Mouse (Mus musculus) frontal cortex, postnatal 14 days (tissue): ENCODE measurements at regions not wholly inside any gene's neighbourhood (a gene's known extent, or its start where the extent isn't known, plus 50 kb on each side); places are given as distances from the start of the nearest gene placed in this dataset.

Experiments
- DNase-seq, 2 experiments: peaks; one replicate each; pipeline ENCODE4 v3.0.0; 2022; ENCODE audit warnings: low spot score in 2 of 2

DNA sequence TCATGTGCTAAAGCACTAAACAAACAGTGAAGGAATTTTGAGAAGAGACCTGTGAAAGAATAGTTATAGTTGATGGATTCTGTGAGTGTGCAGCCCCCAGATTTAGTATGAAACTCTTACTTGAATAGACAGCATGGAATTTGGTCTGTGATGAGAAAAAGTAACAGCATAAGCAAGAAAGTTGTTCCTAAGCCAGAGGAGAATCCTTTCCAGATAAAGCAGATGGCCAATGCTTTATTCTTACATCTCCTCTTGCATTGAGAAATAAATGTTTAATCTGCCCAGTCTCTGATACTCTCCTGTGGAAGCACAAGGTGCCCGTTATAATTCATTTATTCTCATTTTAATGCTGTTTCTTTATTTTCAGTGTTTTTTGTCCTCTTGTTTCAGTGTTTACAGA, 263.5 kb downstream of the Tecrl start:
- DNase-seq = no peak

DNA sequence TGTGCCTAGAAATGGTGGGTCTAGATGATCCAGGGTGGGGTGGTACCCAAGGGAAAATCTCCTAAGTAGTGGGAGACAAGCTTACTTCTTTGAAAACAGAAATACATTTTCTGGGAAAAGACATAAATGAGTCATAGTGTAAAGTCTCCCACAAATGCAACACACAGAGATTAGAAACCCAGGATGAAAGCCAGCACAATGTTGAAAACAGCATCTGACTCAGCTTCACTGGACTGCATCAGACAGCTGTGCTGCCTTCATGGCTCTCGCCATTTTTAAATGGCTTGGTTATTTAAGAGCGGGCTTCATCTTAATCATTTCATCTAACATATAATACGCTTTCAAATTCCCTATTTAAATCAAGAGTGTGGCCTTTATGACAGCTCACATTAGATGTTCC, 300.2 kb downstream of the Tecrl start:
- no peak for DNase-seq

DNA sequence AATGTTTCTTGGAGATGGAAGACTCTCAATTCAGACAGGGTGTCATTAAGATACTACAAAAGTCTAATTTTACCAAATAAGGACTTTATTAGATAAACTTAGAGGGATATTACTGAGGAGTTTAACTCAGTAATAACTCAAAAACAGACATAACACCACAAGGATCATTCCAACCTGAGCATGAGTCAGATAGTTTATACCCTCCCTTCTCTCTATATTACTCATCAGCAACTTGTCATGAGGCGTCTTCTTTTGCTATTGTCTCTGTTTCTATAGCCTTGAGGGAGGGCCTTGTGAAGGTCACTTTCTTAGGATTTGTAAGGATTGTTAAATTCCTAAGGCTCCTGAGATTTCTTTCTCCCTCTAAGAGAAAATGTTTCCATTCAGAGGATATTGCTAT, 307.8 kb downstream of the Tecrl start:
- no peak for DNase-seq

DNA sequence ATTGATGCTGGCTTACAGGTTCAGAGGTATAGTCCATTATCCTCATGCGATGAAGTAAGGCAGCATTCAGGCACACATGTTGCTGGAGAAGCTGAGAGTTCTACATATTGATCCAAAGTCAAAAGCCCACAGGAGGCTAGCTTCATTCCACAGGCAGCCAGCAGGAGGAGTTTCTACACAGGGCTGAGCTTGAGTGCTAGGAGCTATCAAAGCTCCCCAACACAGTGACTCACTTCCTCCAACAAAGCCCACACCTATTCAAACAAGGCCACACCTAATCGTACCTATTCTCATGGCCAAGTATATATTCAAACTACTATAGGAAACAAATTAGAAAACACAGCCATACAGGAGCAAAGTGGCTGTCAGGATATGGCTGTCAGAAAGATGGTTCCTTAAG, 325.3 kb downstream of the Tecrl start:
- DNase-seq = no peak

DNA sequence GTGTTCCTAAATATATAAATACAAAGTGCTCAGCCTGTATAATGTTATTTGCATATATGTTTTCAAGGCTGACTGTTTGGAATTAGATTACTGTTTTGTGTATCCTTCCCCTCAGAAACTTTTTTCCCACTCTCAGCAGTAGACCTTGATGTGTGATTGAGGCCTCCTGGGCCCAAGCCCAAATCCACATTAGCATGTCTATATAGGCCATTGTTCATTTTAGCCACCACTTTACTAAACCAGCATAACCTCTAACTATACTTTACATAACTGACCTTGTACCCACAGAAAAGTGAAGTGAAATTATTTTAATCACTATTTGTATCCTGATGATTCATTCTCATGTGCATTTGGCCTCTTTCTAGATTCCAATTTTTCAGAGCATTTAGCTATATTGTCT, 349.0 kb downstream of the Tecrl start:
- no peak for DNase-seq

DNA sequence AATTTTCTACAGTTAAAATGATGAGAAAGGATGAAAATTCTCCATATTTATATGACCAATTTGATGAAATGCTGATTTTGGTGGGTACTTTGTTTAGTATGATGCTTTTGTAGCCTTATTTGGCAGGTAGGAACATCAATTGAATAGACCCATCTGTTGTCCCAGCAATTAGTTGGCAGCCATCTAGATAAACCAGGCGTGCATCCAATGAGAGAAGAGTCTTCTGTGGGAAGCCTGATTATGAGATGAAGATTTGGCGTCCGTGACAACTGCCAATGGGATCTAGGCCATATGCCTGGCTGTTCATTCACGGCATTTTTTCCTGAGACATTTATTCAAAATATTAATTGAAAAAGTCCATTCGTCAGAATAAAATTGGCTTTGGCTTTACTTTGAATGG, 365.9 kb downstream of the Tecrl start:
- DNase-seq = no peak

DNA sequence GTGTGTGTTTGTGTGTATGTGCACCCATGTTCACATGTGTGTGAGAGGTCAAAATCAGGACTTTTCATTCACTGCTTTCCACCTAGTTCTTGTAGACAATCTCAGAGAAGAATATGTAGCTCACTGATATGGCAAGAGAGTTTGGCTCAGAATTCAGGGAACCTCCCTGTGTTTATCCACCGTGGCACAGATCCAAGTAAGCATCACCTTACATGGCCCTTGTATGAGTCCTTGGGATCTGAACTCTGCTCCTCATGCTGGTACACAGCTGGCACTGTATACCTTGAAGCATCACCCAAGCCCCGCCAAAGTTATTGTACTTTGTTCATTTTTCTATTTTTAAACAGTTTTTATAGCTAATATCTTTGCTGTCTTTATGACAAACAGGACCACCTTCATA, 385.7 kb downstream of the Tecrl start:
- DNase-seq = no peak

DNA sequence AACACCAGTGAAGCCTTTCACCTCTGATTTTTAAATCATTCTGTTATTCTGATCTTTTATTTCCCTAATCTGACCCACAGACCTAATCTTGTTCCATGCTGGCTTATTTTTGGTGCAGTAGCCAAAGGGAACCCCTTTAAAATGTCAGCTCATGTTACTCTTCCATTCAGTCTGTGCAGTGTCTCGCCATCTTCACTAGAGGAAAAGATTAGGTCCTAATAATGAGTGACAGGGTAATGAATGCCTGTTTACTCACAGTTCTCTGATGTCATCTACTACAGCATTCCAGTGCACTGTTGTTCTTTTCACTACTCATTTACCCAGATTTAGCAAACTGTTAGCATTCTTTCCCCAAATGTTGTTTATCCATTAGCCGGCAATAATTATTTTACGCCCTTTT, 388.2 kb downstream of the Tecrl start:
- DNase-seq = no peak

DNA sequence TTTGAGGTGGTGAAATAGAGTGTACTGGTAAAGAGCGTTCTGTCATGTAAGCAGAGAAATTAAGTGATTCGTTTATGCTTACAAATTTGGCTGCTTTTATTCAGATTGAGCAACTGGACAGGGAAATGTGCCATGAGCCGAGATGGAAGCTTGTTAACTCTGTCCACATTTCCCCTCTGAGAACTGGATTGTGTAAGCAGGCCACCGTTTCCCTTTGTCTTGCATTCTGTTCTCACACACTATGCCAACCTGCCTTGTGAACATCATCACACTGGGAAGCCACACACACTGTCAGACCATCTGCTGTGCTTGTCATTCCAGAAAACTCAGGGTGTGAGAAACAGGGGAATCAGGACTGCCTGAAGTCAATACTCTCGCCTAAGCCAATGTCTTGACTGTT, 388.8 kb downstream of the Tecrl start:
- DNase-seq = no peak

DNA sequence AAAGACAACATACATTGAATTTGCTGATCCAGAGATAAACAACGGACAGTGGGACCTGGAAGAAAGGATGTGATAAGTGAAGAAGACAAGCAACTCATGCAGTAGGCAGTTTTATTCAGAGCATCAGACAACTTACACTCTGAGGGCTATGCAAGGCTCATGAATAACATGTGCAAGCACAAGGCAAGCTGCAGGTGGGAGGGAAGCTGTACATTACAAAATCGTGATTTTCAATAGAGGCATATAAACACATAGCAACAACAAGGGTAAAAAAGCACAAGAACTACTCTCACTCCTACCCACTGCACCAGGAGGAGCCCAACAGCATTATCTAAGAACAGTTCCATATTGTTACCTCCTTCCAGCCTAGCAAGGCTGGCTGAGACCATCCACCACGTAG, 390.5 kb downstream of the Tecrl start:
- DNase-seq = no peak

DNA sequence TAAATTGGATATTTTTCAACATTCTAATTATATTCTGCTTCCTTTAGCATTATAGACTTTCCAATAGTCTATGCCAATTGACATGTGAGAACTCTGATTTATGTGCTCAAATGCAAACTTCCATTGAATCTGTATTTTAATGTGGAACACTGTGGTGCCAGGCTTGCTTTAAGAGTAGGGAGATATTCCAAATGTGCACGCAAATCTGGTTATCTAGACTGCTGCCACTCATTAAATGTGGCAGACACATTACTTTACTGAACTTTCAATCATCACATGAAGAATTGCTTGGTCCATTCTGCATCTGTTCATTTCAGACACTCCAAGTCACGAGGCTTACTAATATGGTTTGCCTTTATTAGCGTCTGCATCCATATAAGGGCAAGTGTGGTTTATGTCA, 399.0 kb downstream of the Tecrl start:
- no peak for DNase-seq

DNA sequence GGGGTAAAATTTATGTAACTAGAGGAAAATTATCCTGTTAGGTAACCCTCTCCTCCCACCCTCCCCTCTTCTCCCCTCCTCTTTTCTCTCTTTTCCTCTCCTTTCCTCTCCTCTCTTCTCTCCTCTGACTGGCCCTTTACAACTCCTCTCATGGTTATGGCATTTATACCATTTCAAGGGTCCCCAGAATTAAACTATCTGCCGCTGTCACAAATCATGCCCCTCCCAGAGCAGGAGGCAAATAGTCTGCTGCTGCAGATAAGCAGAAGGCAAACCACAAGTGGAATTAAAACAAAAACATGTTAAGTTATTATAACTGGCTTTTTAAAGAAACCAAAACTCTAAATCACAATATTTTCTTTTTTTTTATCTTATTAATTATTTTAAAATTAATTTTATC, 407.9 kb downstream of the Tecrl start:
- DNase-seq = no peak

DNA sequence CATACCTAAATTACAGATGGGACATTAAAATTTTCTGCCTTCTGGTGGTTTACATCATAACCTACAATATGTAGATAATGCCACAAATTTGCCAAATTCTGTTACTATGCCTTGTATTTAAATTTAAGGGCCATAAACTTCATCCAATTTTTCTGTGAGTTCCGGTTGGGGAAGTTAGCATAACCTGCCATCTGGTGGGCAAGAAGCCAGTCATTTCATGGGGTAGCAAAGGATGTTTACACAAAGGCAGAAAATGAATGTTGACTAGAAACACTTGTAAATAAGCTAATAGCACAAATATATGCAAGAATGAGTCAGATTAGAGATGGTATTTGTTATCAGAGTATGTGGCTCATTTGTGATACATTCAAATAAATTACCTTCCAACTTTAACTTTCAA, 415.2 kb downstream of the Tecrl start:
- no peak for DNase-seq

DNA sequence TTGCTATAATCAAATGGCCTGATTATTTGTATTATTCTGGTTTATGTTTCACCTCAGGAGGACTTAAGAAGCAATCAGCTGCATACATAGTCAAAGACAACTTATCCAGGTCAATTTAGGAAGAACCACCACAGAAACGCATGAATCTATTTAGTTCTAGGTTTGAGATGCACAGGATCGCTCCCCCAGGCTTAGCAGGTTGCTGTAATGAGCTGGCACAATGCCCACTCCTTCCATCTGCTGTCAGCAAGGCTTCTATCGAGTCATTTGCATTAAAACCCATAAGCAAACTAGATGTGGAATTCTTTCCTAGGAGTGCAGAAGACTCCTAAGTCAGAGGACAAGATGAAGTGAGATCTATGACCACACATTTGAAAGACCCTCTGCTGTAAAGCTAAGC, 455.6 kb downstream of the Tecrl start:
- peak in 1 of 2 experiments; percentile 25 for DNase-seq

DNA sequence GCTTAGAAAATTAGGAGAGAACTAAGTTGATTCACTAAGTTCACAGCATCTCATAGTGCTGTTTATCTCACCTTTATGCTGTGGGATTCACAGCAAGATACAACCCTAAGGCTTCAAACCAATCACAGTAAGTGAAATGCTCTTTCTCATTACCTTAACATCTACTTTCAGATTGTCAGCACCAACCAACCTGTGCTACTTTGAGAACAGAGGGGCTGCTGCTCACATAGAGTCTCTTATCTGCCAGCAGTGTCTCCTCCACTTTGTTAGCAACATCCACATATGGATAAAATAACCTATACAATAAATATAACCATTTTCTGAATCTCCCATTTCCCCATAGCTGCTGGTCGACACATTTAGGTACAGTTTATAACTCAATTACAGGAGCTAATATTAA, 456.1 kb downstream of the Tecrl start:
- DNase-seq = no peak

DNA sequence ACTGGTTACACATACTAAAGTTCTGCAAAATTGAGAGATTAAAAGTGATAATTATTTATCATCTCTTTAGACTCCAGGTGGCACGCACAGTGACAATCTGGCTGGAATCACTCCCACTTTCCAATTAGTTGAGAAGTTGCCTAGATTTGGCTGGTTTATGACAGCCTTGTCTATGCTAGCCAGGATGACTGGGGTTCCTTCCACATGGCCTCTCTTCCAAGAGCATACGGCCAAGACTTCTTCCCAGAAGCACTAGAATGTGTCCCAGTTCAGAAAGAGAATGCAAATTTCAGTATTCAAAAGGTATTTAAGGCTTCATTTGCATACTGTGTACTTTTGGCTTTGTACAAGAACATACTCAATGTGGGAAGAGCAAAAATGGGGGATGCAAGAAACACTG, 456.6 kb downstream of the Tecrl start:
- DNase-seq = no peak

DNA sequence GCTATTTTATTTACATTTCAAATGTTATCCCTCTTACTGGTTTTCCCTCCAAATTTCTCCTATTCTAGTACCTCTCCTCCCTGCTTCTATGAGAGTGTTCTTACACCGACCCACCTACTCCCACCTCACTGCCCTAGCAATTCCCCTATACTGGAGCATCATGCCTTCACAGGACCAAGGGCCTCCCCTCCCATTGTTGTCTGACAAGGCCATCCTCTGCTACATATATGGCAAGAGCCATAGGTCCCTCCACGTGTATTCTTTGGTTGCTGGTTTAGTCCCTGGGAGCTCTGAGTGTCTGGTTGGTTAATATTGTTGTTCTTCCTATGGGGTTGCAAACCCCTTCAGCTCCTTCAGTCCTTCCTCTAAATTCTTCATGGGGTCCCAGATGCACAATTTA, 485.7 kb downstream of the Tecrl start:
- DNase-seq = no peak

DNA sequence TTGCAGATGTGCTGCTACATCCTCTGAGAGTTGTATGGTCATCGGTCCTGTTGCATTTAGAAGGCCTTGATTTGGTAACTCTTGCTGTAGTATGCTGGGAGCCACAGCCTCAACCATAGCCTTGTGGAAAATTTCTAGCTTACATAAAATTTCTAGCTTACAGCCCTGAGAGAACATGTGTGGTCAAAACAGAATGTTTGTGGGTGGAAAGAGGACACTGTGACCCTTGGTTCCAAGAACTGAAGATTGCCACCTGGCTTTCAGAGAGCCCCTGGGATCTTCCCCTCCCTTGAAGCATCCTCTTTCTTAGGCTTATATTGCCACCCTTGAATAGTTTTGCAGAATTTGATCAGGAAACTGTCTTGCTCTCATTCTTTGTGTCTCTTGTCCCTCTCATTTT, 490.6 kb downstream of the Tecrl start:
- DNase-seq = no peak

DNA sequence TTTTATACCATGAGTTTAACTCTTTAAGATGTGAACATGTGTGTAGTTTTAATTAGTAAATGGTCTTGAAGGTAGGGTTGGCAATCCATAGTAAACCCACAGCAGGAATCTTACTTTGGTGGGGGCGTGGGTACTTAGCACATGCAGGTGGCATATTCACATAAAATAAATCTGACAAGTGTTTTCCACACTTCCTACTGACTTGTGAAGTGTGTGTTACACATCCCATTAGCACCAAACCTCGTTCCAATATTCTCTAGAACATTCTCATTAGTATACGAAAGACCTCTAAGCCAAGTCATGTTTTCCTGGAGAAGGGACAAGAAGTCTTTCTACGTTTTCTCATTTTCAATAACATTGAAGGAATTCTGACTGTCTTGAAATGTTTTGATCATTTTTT, 529.7 kb downstream of the Tecrl start:
- DNase-seq = no peak

DNA sequence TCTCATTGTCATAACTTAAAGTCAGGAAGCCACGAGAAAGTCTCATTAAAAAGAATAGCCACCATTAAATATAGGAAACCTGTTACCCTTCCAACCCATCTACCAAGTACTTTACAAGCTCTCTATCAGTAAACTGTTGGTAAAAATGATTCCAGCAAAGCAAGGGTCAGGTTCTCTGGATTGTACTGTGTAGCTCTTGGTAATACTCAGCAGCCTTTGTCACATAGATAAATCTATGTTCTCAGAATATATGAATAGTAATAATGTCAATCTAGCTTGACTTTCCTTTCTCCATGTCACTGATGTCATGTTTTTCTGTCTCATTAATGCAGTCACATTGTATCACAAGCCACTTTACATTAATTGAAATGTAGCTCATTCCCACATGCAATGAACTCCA, 561.8 kb downstream of the Tecrl start:
- no peak for DNase-seq
